Mouse (Mus musculus): ENCODE results near the gene Proser3. TPM values are rescaled to one million over a fixed set of nuclear protein-coding genes. Genes with fewer than 3 reads are reported as not detected.
A peak's percentile ranks its signal among the peaks of the same experiment; 100 is the strongest.
"Not testable (repeated sequence)": the region's sequence is repeated elsewhere in the genome, so short reads cannot be mapped to it uniquely, and the experiment has no call there.

Proser3 gene
- total and polyA plus RNA-seq, 2 experiments from 2014 or later, result 2.5 to 7.1 TPM

GRCm38 (mm10) chr7:30515003-30515760 is 36.9 kb downstream of the Proser3 start:
- H3K4me2 ChIP-seq (ENCODE audit: low read depth, low read length), result no peak overlapping the region
- WGBS, result 43% methylated on average over 24 of the region's 24 CpGs
- H3K4me1 ChIP-seq (ENCODE audit: control insufficient read depth, insufficient read depth), result no peaks in the 10 kb centered on the region
- no peaks in the 10 kb centered on the region for H3K9me3 ChIP-seq (replicated peaks; ENCODE audit: control insufficient read depth, low read length)
- DNase-seq (ENCODE audit: low spot score) (no peak), ATAC-seq (ENCODE audit: insufficient read depth, low read depth) (no peak)
- TF ChIP-seq CTCF (IDR thresholded peaks at IDR 0.05; ENCODE audit: low read depth) (no peak), EP300 (IDR thresholded peaks at IDR 0.05; ENCODE audit: low read depth) (no peak)
- H3K27ac ChIP-seq (ENCODE audit: low read depth), result no peak overlapping the region
- no peak overlapping the region for H3K4me3 ChIP-seq (ENCODE audit: low read depth, low read length)
- H3K9ac ChIP-seq (replicated peaks; ENCODE audit: low read depth, low read length), result no peak overlapping the region
- H3K36me3 ChIP-seq (replicated peaks; ENCODE audit: control insufficient read depth, insufficient read depth, low read length), result no peaks in the 10 kb centered on the region
- H3K27me3 ChIP-seq (ENCODE audit: control insufficient read depth, insufficient read depth, low read length), result no peaks in the 10 kb centered on the region

- no peak for ATAC-seq (ENCODE audit: insufficient read depth, low read depth)
- H3K4me2 ChIP-seq (ENCODE audit: low read depth, low read length), result no peak overlapping the region
- H3K27me3 ChIP-seq (ENCODE audit: control insufficient read depth, insufficient read depth, low read length), result no peaks in the 10 kb centered on the region
- H3K4me1 ChIP-seq (ENCODE audit: control insufficient read depth, insufficient read depth), result no peaks in the 10 kb centered on the region
- H3K27ac ChIP-seq (ENCODE audit: low read depth), result no peak overlapping the region
- TF ChIP-seq CTCF (IDR thresholded peaks at IDR 0.05; ENCODE audit: low read depth), result no peak
- no peak for TF ChIP-seq EP300 (IDR thresholded peaks at IDR 0.05; ENCODE audit: low read depth)
- no peak for DNase-seq (ENCODE audit: low spot score)
- WGBS, result 51% methylated on average over 4 of the region's 4 CpGs
- no peaks in the 10 kb centered on the region for H3K36me3 ChIP-seq (replicated peaks; ENCODE audit: control insufficient read depth, insufficient read depth, low read length)
- no peaks in the 10 kb centered on the region for H3K9me3 ChIP-seq (replicated peaks; ENCODE audit: control insufficient read depth, low read length)
- H3K4me3 ChIP-seq (ENCODE audit: low read depth, low read length), result no peak overlapping the region
- H3K9ac ChIP-seq (replicated peaks; ENCODE audit: low read depth, low read length), result no peak overlapping the region
Measured at GRCm38 (mm10) chr7:30508061-30508460, 44.0 kb downstream of the Proser3 start.

GRCm38 (mm10) chr7:30501159-30501558 is 50.9 kb downstream of the Proser3 start:
- 74% methylated on average over 5 of the region's 5 CpGs for WGBS
- not testable (repeated sequence) for H3K9ac ChIP-seq (replicated peaks; ENCODE audit: low read depth, low read length); H3K27ac ChIP-seq (ENCODE audit: low read depth); H3K4me3 ChIP-seq (ENCODE audit: low read depth, low read length); DNase-seq (ENCODE audit: low spot score); H3K36me3 ChIP-seq (replicated peaks; ENCODE audit: control insufficient read depth, insufficient read depth, low read length); H3K9me3 ChIP-seq (replicated peaks; ENCODE audit: control insufficient read depth, low read length); H3K4me1 ChIP-seq (ENCODE audit: control insufficient read depth, insufficient read depth); H3K27me3 ChIP-seq (ENCODE audit: control insufficient read depth, insufficient read depth, low read length); ATAC-seq (ENCODE audit: insufficient read depth, low read depth); H3K4me2 ChIP-seq (ENCODE audit: low read depth, low read length)
- 0 out of 2 replicates have a peak, but pooled peaks have one; percentile 0 for TF ChIP-seq CTCF (IDR thresholded peaks at IDR 0.05; ENCODE audit: low read depth)

- not testable (repeated sequence) for H3K4me1 ChIP-seq (ENCODE audit: control insufficient read depth, insufficient read depth); H3K9ac ChIP-seq (replicated peaks; ENCODE audit: low read depth, low read length); ATAC-seq (ENCODE audit: insufficient read depth, low read depth); H3K36me3 ChIP-seq (replicated peaks; ENCODE audit: control insufficient read depth, insufficient read depth, low read length); H3K4me3 ChIP-seq (ENCODE audit: low read depth, low read length); DNase-seq (ENCODE audit: low spot score); H3K4me2 ChIP-seq (ENCODE audit: low read depth, low read length); H3K27me3 ChIP-seq (ENCODE audit: control insufficient read depth, insufficient read depth, low read length); H3K27ac ChIP-seq (ENCODE audit: low read depth); H3K9me3 ChIP-seq (replicated peaks; ENCODE audit: control insufficient read depth, low read length)
- WGBS, result 42% methylated on average over 4 of the region's 5 CpGs
Measured at GRCm38 (mm10) chr7:30495506-30496042, 56.5 kb downstream of the Proser3 start.

GRCm38 (mm10) chr7:30493401-30493931 is 58.6 kb downstream of the Proser3 start, which contains the start of gene Prodh2:
Gene Prodh2 (plus strand): TSS chr7:30493622.
- DNase-seq (ENCODE audit: low spot score) (no peak), ATAC-seq (ENCODE audit: insufficient read depth, low read depth) (no peak)
- H3K27me3 ChIP-seq (ENCODE audit: control insufficient read depth, insufficient read depth, low read length), result 0 out of 2 replicates have a peak, but pooled peaks cover 10% of the 10 kb centered on the region
- H3K4me2 ChIP-seq (ENCODE audit: low read depth, low read length), result no peak within 1 kb of the TSS
- H3K4me3 ChIP-seq (ENCODE audit: low read depth, low read length), result no peak within 1 kb of the TSS
- H3K27ac ChIP-seq (ENCODE audit: low read depth), result no peak within 1 kb of the TSS
- H3K4me1 ChIP-seq (ENCODE audit: control insufficient read depth, insufficient read depth), result no peaks in the 10 kb centered on the region
- H3K9me3 ChIP-seq (replicated peaks; ENCODE audit: control insufficient read depth, low read length), result no peaks in the 10 kb centered on the region
- 54% methylated on average over 11 of the region's 11 CpGs for WGBS
- H3K9ac ChIP-seq (replicated peaks; ENCODE audit: low read depth, low read length), result no peak within 1 kb of the TSS
- no peak for TF ChIP-seq CTCF (IDR thresholded peaks at IDR 0.05; ENCODE audit: low read depth)
- TF ChIP-seq EP300 (IDR thresholded peaks at IDR 0.05; ENCODE audit: low read depth), result no peak
- H3K36me3 ChIP-seq (replicated peaks; ENCODE audit: control insufficient read depth, insufficient read depth, low read length), result no peaks in the 10 kb centered on the region

All from heart, postnatal 0 days (tissue).